13 mouse cellular contexts compared by ENCODE assay signal in the genomic region with DNA sequence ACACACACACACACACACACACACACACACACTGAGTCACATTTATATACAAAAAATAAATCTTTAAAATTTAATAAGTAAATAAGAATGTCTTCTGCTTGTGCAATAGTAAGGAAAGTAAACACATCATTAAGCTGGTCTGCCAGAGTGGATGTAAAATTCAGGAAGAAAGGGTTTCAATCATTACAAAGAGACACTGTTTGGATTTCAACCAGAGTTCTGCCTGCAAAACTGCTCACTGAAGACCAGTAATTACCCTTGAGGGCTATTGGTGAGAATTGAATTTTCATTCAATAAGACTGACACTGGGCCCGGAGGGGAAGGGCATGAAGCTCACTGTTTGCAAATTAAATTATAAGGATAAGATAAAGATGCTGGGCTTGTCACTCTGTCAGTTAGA.
"Had no signal": no experiment of that assay in that cellular context is flagged by ENCODE, and none has a peak within 500 bp of the region (broad histone marks: within the 10 kb centered on the region; RNA-seq: fewer than 3 reads in every experiment).

No protein-coding gene starts in this region.

- ATAC-seq: intestine, embryonic 16.5 days had no signal

- H3K4me3 ChIP-seq: kidney, embryonic 15.5 days; left cerebral cortex, adult 2 months; limb, embryonic 10.5 days; liver, embryonic 15.5 days; neural tube, embryonic 12.5 days; stomach, embryonic 15.5 days had no signal

- H3K9me3 ChIP-seq: kidney, embryonic 15.5 days; limb, embryonic 10.5 days; liver, embryonic 15.5 days; neural tube, embryonic 12.5 days; stomach, embryonic 15.5 days had no signal

- H3K4me2 ChIP-seq: kidney, embryonic 15.5 days; liver, embryonic 11.5 days; liver, embryonic 15.5 days; neural tube, embryonic 12.5 days; stomach, embryonic 15.5 days had no signal

- H3K36me3 ChIP-seq: kidney, embryonic 15.5 days; limb, embryonic 10.5 days; liver, embryonic 15.5 days; neural tube, embryonic 12.5 days; stomach, embryonic 15.5 days had no signal

- H3K27ac ChIP-seq: kidney, embryonic 15.5 days; left cerebral cortex, adult 2 months; limb, embryonic 10.5 days; liver, embryonic 15.5 days; neural tube, embryonic 12.5 days; stomach, embryonic 15.5 days had no signal

- DNase-seq: kidney, adult 2 months; kidney, postnatal 25 days; right cerebral cortex, postnatal 14 days; thymus, adult 2 months; thymus, postnatal 25 days had no signal

- H3K4me1 ChIP-seq: kidney, embryonic 15.5 days; limb, embryonic 10.5 days; liver, embryonic 15.5 days; neural tube, embryonic 12.5 days; stomach, embryonic 15.5 days had no signal

- H3K27me3 ChIP-seq: kidney, embryonic 15.5 days; liver, embryonic 15.5 days; neural tube, embryonic 12.5 days; stomach, embryonic 15.5 days had no signal

- H3K9ac ChIP-seq: kidney, embryonic 15.5 days; liver, embryonic 15.5 days; neural tube, embryonic 12.5 days; stomach, embryonic 15.5 days had no signal
